Mouse (Mus musculus): ENCODE measurements around the gene Zfp366. TPM values are rescaled to one million over a fixed set of nuclear protein-coding genes. Genes with fewer than 3 reads are reported as not detected.

The Zfp366 gene
- total RNA-seq, 2 experiments from 2014 or later = 7.5 to 12.1 TPM

DNA sequence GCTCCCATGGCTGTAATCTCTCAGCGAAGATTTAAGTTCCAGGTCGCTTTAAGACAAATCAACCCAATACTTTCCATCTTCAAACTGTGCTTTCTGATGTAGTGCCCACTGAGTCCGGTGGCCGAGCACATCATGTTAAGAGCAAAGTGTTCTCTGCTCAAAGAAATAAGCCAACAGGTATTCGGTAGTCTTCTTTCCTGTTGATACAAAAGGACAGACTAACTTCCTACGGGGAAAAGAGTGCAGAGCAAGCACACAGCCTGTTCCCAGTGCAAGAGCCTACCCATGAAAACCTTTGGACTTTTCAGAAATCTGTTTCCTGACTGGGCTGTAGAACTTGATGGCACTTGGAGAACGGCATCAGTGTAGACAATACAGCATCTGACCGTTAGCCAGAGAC lies 39.3 kb downstream of the Zfp366 start:
- DNase-seq = no peak
- intact Hi-C loops (cut with DNase I) = no loop called here

DNA sequence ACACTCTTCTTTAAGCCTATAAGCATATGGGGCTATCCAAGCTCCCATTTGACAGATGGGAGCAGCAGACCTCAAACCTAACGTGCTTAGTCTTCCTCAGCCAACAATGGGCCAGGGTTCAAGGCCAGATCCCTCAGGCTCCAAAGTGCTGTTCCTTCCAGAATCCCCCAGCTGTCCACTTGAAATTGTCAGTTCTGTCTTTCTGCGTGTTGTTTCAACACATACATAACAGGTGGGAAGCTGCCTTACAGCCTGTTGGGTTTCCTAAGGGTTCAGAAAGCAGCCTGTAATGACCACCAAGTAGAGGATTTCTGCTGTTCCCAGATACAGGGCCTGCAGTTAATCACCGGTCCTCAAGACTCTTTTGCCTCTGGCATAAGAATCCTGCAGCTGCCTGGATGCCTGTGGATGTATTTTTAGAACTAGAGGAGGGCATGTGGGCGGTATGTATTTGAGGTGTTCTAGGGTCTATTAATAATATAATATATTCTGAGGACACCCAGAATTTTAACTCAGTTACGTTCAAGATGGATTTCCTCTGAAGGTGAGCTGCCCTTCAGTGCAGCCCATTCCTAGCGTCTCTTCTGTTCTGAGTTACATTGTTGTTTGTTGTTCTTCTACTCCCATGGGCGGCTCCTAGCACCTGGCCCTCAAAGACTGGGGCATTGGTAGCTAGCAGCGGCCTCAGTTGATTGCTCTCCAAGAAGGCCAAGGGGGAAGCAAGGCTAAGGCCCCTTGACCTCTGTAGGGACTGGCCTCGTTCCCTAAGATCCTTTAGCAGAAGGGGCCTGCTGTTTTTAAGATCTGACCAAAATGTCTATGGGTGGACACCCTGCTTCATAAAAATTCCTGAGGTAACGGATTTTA lies 41.0 kb downstream of the Zfp366 start:
- intact Hi-C loops (cut with DNase I) = no loop called here
- DNase-seq = no peak

DNA sequence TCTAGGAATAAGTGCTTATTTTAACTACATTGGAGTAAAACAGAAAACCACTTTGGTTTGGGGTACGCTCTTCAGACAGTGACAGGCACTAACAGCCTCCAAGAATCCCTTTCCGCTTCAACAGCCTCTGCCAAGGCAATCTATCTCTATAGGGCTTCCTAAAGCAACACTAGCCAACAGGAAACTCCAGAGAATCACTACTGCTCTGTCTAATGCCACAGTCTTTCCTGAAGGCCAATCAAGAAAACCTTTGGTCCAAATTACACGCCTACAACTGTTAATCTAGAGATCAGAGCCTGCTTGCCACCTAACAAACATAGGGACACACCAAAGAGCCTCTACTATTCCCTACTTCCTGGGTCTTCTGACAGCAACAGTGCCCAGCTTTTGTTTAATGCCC lies 42.2 kb downstream of the Zfp366 start:
- DNase-seq = no peak
- intact Hi-C loops (cut with DNase I) = no loop called here

DNA sequence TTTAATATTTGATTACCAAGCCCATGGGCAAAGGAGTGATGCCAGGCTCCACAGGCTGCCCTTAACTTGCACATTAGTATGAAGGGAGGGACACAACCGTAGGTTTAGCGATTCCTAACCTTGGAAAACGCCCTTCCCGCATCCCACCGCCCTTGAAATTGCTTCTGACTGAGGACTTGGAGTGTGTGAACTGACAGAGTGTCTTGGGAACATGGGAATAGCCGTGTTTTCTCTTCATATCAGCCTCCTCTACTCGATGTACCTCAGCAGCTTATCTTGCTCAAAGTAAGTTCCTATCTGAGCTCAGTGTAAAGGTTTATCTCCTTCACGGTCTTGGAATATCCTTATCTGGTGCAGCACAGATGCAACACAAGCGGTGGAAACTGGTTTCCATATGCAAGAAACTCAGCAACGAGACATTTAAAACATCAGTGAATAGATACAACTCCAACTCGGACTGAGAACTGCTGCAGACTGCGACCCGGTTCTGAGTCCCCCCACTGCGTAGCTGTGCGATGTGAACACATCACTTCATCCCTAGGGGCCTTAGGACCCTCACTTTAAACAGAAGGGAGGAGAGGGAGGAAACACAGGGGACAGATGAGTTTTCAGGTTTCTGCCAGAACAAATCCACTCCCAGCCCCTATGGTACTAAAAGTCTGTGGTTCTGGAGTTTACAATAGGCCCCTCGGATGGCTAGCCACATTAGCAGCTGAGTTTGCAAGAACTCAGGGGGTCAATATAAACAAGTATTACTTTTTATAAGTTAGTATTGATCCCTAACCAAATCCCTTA lies 43.0 kb downstream of the Zfp366 start:
- intact Hi-C loops (cut with DNase I) = no loop called here

DNA sequence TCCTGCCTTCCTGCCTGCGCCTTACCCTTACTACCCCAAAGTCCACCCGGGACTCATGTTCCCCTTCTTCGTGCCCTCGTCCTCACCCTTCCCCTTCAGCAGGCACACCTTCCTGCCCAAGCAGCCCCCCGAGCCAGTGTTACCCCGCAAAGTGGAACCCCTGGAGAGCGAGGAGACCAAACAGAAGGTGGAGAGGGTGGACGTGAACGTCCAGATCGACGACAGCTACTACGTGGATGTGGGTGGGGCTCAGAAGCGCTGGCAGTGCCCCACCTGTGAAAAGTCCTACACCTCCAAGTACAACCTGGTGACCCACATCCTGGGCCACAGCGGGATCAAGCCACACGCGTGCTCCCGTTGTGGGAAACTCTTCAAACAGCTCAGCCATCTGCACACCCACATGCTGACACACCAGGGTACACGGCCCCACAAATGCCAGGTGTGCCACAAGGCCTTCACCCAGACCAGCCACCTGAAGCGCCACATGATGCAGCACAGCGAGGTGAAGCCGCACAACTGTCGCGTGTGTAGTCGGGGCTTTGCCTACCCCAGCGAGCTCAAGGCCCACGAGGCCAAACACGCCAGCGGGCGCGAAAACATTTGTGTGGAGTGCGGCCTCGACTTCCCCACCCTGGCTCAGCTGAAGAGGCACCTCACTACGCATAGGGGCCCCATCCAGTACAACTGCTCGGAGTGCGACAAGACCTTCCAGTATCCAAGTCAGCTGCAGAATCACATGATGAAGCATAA lies 44.4 kb downstream of the Zfp366 start:
- no peak for DNase-seq
- intact Hi-C loops (cut with DNase I) = no loop called here

More for the DNA sequence above, 43.0 kb downstream of the Zfp366 start:
- no peak for DNase-seq

DNA sequence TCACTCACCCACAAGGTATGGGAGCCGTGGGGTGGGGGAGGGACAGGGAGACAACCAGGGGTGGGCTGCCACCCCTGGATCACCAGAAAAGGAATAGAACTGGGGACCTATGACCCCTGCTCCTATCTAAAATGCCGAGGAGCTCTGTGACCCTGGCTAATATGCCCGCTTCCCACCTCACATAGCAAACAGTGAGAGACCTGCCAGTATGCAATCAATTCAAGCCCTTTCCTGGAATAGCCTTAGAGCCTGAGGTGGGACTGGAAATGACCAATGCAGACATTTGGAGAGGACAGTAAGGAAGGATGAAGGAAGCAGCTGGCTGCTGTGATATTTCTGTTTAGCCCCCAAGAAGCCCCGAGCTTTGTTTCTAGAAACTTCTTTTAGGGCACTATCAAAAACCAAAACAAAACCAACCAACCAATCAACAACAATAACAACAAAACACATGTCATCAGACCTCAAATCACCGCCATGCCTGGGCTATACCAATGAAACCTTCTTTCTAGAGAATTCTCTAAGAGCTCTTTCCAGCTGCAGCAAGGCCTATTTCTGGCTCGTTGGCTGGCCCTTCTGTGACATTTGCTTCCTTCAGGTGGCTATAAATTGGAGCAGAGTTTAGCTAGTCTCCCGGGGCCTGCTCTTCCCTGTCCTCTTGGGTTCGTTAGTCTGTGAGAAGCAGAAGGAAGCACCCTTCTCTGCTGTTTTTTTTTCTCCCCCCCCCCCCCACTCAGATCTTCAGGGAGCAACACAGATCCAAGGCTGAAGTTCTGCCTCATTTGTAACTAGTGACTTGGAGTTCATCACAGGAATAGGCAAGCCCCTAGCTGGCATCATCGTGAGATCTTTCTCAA lies 45.2 kb downstream of the Zfp366 start:
- intact Hi-C loops (cut with DNase I) = loop anchor here (5.0 kb wide), 1 partner anchor 103 kb away; no protein-coding TSS in a partner anchor
- peak in 1 of 2 experiments; percentile 44 for DNase-seq

DNA sequence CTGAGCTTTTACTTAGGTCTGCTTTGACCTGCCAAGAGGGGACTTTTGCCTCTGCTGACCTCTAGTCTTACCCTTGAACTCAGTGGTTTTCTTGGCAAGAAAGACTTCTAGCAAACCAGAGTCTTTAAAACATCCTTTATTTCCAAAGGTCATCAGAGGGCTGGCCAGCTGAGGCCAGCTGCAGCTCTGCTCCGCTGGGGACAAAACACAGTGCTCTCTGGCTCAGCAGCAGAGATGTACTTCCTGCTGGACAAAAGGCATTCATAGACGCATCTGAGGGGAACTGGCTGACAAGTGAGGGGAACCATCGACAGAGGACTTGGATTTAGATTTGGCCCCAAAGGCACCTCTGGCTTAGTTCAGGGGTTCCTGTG lies 45.9 kb downstream of the Zfp366 start:
- DNase-seq = peak; percentile 52 to 61
- intact Hi-C loops (cut with DNase I) = loop anchor here (5.0 kb wide), 1 partner anchor 103 kb away; no protein-coding TSS in a partner anchor

DNA sequence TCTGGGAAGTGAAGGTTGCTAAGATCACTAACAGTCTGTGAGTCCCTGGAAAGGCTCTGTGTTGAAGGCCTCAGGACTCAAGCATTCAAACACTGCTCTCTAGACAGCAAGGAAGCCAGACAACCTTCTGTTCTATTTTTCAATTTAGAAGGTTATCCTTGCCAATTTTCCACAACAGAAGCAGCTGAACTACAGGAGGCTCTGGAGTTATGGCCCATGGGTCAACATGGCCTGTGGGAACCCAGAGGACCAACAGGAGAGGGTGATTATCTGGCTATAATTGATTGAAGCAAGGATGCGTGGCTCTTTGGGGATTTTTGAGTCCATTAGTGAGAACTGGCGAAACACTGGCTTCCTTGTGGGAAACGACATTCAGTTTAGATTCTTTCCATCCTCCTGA lies 48.7 kb downstream of the Zfp366 start:
- DNase-seq = no peak

DNA sequence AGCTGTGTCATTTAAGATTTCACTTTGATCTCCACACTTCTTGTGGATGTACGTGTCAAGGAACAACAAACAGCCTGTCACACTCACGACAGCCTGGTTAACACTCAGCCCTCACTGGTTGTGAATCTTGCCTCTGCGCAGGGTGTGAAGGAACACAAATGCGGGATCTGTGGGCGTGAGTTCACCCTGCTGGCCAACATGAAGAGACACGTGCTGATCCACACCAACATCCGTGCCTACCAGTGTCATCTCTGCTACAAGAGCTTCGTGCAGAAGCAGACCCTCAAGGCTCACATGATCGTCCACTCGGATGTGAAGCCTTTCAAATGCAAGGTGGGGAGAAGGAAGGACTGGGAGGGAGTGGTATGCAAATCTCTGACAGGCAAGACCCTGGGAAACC lies 49.3 kb downstream of the Zfp366 start:
- intact Hi-C loops (cut with DNase I) = loop anchor here (5.0 kb wide), 1 partner anchor 107 kb away; no protein-coding TSS in a partner anchor
- DNase-seq = no peak

More for the DNA sequence above, 48.7 kb downstream of the Zfp366 start:
- intact Hi-C loops (cut with DNase I) = loop anchor here (5.0 kb wide), 1 partner anchor 106 kb away; no protein-coding TSS in a partner anchor

DNA sequence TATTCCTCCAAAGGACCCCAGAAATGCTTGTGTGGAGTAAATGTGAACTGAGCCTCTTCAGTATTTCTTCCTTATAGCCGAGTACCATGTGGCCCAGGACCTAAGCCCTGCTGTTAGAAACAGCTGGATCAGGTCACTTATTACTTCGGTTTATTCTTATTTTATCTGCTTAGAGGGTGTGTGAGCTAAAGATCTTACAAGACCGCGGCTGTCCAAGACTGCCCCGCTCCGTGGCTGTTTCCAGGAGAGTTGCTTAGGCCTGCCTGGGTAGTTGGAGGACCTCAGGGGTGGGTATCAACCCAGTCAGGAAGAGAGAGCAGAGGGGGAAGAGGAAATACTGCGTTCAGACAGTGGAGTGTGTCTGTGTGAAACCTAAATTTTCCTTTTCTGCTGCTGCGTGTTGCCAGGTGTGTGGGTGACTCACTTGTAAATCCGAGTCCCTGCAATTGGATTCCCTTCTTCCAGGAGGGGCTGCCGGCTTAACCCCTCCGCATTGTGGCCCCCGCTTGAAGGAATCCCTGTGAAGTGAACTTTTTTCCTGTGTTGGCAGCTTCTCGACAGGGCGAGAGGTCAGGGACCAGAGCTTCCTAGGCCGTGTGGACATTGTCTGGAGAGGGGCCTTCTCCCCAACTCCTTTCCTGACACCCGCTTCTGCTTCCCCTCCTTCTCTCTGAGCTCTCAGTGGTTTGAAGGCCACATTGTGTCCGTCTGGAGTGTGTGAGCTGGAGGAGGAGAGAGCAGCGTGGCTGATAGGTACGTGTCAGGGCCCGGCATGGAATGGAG lies 51.0 kb downstream of the Zfp366 start:
- intact Hi-C loops (cut with DNase I) = no loop called here
- no peak for DNase-seq

DNA sequence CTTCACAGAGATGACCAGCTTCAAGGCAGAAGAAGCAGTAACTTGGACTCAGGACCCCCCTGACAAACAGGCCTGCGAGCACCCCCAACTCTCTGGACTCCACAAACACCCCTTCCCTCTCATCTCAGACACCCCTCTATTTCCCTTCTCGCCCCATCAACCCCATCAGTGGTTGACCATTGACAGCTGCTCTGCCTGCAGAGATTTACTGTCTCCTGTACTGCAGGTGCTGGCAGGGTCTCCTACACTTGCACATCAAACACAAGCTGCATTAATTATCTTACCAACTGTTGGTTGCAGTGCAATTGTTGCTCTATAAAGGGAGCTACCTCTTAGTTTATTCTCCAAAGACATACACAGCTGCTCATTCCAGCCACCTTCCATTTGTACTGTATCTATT lies 51.6 kb downstream of the Zfp366 start:
- DNase-seq = no peak
- intact Hi-C loops (cut with DNase I) = no loop called here

DNA sequence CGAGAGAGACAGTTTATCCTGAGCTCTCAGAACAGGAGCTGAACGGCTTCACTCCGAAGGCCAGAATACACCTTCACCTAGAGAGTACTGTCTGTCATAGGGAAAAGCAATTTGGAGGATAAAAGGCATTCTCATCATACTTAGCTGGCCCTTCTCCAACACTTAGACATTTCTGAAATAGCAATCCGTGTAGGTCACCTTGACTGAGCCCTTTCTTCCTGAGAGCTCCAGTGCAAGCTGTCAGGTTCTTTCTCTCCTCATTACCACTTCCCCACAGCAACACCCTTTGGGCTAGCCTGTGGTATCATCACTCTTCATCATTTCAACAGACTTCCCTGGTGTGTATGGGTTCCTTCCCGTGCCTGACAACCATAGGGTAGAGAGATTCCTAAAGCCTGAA lies 52.5 kb downstream of the Zfp366 start:
- no peak for DNase-seq

DNA sequence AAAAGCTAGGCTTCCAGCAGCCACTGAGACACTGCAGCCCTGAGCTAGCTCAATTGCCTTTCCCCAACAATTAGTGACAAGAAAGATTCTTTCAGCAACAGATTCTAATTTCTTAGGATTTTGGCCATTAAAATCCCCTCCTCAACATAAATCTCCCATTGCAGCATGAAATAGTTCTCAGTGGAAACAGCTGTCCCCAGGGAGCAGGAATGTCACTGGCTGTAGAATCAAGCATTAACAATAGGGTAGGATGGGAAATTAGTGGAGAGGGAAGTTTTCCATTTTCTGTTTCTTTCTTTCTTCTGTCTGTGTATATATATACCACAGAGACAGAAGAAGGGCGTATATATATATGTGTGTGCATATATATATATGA lies 53.2 kb downstream of the Zfp366 start:
- intact Hi-C loops (cut with DNase I) = loop anchor here (1.0 to 2.0 kb wide), 3 partner anchors 16 to 79 kb away; no protein-coding TSS in a partner anchor
- no peak for DNase-seq

More for the DNA sequence above, 52.5 kb downstream of the Zfp366 start:
- intact Hi-C loops (cut with DNase I) = no loop called here

DNA sequence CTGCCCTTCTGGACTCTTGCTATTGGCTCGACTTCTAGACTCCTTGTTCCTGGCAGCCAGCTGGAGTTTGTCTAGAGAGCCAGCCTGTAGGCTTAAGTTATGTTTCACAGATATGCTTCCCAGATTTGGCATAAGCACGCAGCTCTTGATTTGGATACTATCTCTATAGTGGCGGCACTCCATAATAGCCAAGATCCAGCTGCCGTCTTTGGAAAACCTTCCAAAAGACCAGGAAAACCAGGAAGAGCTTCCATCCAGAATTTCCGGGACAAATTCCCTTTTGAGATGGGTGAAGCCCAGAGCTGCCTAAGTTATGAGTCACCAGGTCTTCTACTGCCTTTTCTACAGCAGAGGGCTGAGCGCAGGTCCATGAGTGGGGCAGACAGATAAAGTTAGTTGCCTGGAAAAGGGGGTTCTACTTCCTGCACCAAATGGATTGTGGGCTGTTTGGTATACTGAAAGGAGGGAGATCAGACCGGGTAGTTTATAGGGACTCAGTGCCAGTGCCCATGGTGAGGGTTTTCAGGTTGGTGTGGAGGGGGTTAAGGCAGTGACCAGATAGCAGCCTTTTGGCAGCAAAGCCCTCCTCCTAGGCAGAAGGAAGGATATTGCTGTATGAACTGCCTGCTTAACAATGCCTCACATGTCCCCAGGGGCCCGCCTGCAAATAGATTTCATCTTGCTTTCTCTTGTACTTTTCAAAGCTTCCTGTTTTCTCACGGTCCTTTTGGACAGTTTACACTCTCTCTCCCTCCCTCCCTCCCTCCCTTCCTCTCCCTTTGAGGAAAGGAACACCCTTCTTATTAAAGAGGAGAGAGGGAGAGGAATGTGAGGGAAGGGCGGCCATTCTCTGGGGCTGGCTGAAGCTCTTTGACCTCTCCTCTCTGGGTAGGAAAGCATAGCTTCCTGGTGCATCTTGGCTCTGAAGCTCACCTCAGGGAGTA lies 53.9 kb downstream of the Zfp366 start:
- peak; percentile 70 to 84 for DNase-seq
- intact Hi-C loops (cut with DNase I) = loop anchor here (1.0 to 2.0 kb wide), 3 partner anchors 16 to 78 kb away; no protein-coding TSS in a partner anchor

DNA sequence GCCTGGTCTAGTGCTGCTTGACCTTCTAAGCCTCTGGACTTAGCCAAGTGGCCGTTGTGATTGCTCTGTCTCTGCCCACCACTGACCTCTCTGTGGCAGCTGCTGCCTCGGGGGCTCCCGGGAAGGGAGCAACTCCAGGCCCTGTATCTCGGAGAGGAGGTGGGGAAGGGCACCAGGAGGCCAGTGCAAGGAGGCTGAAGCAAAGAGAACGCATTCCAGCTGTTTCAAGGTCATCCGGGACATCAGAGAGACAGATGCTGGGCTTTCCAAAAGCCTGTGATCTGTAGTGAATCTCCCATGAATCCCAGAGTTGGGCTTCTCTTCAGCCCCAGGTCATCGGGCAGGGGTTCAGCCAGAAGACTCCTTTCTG lies 54.5 kb downstream of the Zfp366 start:
- no peak for DNase-seq
- intact Hi-C loops (cut with DNase I) = loop anchor here (2.0 kb wide), 1 partner anchor 78 kb away; no protein-coding TSS in a partner anchor

DNA sequence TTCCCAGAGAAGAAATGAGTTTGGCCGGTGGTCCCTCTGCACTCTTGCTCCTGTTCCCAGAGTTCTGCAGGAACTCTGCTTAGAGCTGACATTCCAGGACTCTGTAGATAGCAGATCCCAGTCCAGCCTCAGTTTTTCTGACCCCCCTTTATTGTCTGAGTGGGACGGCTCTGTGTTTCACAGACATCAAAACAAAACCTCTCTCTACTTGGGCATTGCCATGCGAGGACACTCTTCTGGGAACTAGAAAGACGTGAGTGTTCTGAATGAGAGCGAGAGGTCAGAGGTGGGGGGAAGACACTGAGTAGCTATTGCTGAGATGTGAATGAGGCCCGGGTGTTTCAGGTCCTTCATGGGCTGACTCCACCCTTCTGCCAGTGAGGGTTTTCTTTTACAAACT lies 55.1 kb downstream of the Zfp366 start:
- DNase-seq = no peak
- intact Hi-C loops (cut with DNase I) = loop anchor here (2.0 kb wide), 1 partner anchor 77 kb away; no protein-coding TSS in a partner anchor

DNA sequence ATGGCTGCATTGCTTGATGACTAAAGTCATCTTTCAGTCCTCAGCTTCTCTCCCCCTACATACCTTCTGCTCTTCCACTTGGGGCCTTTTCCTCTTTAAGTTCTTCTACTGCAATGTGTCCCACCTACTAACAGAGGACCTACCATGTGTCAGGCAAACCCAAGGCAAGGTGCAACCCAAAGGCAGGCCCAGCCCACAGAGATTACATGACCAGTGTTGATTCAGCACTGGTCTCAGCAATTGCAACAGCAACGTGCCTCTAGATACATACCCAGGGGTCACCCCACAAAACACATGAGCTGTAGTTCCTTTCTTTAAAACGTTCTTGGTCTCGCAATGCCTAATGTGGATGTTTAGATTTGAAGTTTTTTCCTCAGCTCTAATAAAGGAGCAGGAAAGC lies 57.4 kb downstream of the Zfp366 start:
- DNase-seq = no peak
- intact Hi-C loops (cut with DNase I) = no loop called here

DNA sequence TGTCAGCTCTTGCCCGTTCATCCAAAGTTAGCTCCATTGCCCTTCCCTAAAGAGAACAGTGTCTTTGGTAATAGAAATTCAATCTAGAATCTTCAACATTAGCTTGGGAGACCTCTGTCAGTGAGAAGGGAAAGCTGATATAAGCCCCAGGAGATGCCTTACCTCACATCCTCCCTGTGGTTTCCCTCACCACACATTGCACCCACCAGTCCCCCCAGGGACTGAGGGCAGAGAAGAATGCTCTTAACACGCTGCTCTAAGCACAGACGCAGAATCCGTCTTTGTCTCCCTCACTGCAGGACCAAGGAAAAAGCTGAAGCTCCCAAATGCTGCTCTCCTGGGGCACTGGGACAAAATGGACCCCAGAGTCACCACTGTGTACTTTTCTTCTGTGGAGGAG lies 58.3 kb downstream of the Zfp366 start:
- DNase-seq = no peak
- intact Hi-C loops (cut with DNase I) = no loop called here
